Comparison of ENCODE assay signal across 8 mouse cellular contexts in the genomic region with DNA sequence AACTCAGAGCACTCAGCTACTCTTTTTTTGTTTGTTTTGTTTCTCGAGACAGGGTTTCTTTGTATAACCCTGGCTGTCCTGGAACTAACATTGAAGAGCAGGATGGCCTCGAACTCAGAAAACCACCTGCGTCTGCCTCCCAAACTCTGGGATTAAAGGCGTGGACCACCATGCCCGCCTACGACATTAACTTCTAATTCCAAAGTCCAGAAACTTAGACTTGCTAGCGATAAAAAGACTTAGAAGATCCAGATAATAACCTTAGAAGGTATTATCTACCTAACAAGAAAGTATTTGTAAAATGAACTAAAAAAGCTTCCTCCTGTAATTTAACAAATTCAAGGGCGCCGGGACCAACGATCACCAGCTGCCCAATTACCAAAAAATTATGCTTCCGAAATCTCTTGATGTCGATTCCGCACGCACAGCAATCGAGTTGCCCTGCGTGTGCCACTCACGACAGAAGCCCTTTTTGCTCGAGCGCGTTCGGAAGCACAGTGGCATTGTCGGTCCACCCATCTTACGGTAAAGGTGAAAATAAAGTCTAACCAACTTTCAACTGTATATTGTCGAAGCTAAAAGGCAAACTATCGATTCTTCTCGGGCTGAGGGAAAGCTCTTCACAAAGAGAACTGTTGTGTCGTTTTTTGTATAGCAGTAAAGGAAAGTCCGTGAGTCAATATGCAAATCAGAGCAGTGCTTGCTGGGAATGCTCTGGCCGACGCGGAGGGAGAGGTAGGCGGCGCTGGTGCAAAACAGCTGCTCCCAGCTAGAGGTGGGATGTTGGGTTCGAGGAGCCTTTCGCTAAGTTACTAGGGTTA. TPM values are rescaled to one million over a fixed set of nuclear protein-coding genes. Genes with fewer than 3 reads are reported as not detected.
DNase-seq lines count a peak whose midpoint lies in the region; ATAC-seq and TF ChIP-seq lines count a peak whose summit lies in the region.

No protein-coding gene starts in this region.

- peak overlapping the region; percentile 63 for H3K4me3 ChIP-seq in G1E (ENCODE audit: low read depth, low read length)
- H3K4me3 ChIP-seq in forebrain, embryonic 16.5 days (replicated peaks; ENCODE audit: low read length) = peak overlapping the region; percentile 37
- H3K4me3 ChIP-seq in lung, embryonic 15.5 days = peak overlapping the region; percentile 37

- ATAC-seq in G1E (ENCODE audit: extremely low read depth, insufficient number of reproducible peaks, low FRiP score, poor library complexity, severe bottlenecking) = peak; percentile 67
- ATAC-seq in forebrain, embryonic 16.5 days = peak; percentile 68
- ATAC-seq in lung, embryonic 15.5 days (ENCODE audit: borderline replicate concordance, extremely low read depth, low FRiP score, low TSS enrichment) = peak; percentile 77

- TF ChIP-seq CTCF in G1E (IDR thresholded peaks at IDR 0.05; ENCODE audit: low read depth, low read length) = no peak

- H3K4me2 ChIP-seq in forebrain, embryonic 16.5 days (ENCODE audit: low read length) = peak overlapping the region; percentile 64
- H3K4me2 ChIP-seq in lung, embryonic 15.5 days = peak overlapping the region; percentile 72

- peak overlapping the region; percentile 92 for H3K27ac ChIP-seq in forebrain, embryonic 16.5 days (ENCODE audit: low read length)
- H3K27ac ChIP-seq in lung, embryonic 15.5 days = peak overlapping the region; percentile 92

- H3K27me3 ChIP-seq in G1E (ENCODE audit: insufficient read depth, low read length) = no peaks in the 10 kb centered on the region
- no peaks in the 10 kb centered on the region for H3K27me3 ChIP-seq in forebrain, embryonic 16.5 days (replicated peaks; ENCODE audit: control insufficient read depth, insufficient read depth, low read length)
- H3K27me3 ChIP-seq in lung, embryonic 15.5 days = no peaks in the 10 kb centered on the region

- WGBS in forebrain, embryonic 16.5 days = under 1% methylated on average over 35 of the region's 35 CpGs
- under 1% methylated on average over 35 of the region's 35 CpGs for WGBS in lung, embryonic 15.5 days

- peaks cover 8% of the 10 kb centered on the region for H3K36me3 ChIP-seq in G1E (replicated peaks)
- H3K36me3 ChIP-seq in forebrain, embryonic 16.5 days (ENCODE audit: control insufficient read depth, insufficient read depth) = no peaks in the 10 kb centered on the region
- H3K36me3 ChIP-seq in lung, embryonic 15.5 days = no peaks in the 10 kb centered on the region

- H3K4me1 ChIP-seq in G1E (ENCODE audit: insufficient read depth, low read depth, low read length) = peaks cover 43% of the 10 kb centered on the region
- H3K4me1 ChIP-seq in forebrain, embryonic 16.5 days (replicated peaks; ENCODE audit: control insufficient read depth, insufficient read depth, low read length) = peaks cover 16% of the 10 kb centered on the region
- peaks cover 12% of the 10 kb centered on the region for H3K4me1 ChIP-seq in lung, embryonic 15.5 days

- peak overlapping the region; percentile 58 for H3K9ac ChIP-seq in forebrain, embryonic 16.5 days (replicated peaks; ENCODE audit: low read depth, low read length)
- peak overlapping the region; percentile 51 for H3K9ac ChIP-seq in lung, embryonic 15.5 days

- DNase-seq in G1E (ENCODE audit: low spot score) = peak; percentile 72
- DNase-seq in cerebellum, adult 18-20 months = peak; percentile 82
- DNase-seq in heart, postnatal 4 days = peak; percentile 86
- peak; percentile 83 for DNase-seq in layer of hippocampus, adult 8-10 months (ENCODE audit: low spot score in 2 of 2)
- DNase-seq in ovary, adult 18-20 months (ENCODE audit: low spot score) = peak; percentile 79
- peak; percentile 94 for DNase-seq in thymus, postnatal 0 days (ENCODE audit: low spot score)

- H3K9me3 ChIP-seq in G1E (replicated peaks) = no peaks in the 10 kb centered on the region
- H3K9me3 ChIP-seq in forebrain, embryonic 16.5 days (ENCODE audit: control insufficient read depth, low read length) = no peaks in the 10 kb centered on the region
- no peaks in the 10 kb centered on the region for H3K9me3 ChIP-seq in lung, embryonic 15.5 days

RNA-seq across cellular contexts. Expression of gene Taf12, which starts 4.2 kb away (rescaled TPM):
- total RNA-seq in G1E (2014; fragmentation: Nextera tagmentation) = 52.8 and 64.5 TPM in 2 replicates
- 48.7 and 63.3 TPM in 2 replicates for total RNA-seq in G1E (2017)
- 15.9 and 16.8 TPM in 2 replicates for polyA plus RNA-seq in G1E (2012)
- polyA plus RNA-seq in forebrain, embryonic 16.5 days (2015; fragmentation: Nextera tagmentation; extraction: Ambion mirVana) = 43.5 and 43.8 TPM in 2 replicates
- total RNA-seq in heart, postnatal 4 days (2021) = 10 to 100 TPM; 20.2 to 23.8 TPM
- total RNA-seq in layer of hippocampus, adult 8-10 months (2022) = 10 to 100 TPM; 20.6 to 27.9 (median 24.9) TPM
- 46.0 and 48.5 TPM in 2 replicates for polyA plus RNA-seq in lung, embryonic 15.5 days (2015; fragmentation: Nextera tagmentation; extraction: Ambion mirVana)
- polyA plus RNA-seq in thymus, postnatal 0 days (2015; fragmentation: Nextera tagmentation; extraction: Ambion mirVana) = 83.0 and 92.5 TPM in 2 replicates

RNA-seq across cellular contexts. Expression of gene Gmeb1, which starts 8.5 kb away (rescaled TPM):
- total RNA-seq in G1E (2014; fragmentation: Nextera tagmentation) = 16.8 and 25.4 TPM in 2 replicates
- 16.1 and 16.5 TPM in 2 replicates for total RNA-seq in G1E (2017)
- 13.5 and 19.2 TPM in 2 replicates for polyA plus RNA-seq in G1E (2012)
- polyA plus RNA-seq in forebrain, embryonic 16.5 days (2015; fragmentation: Nextera tagmentation; extraction: Ambion mirVana) = 44.3 and 55.3 TPM in 2 replicates
- 10 to 100 TPM; 19.4 to 21.1 TPM for total RNA-seq in heart, postnatal 4 days (2021)
- 10 to 100 TPM; 23.9 to 25.1 (median 24.5) TPM for total RNA-seq in layer of hippocampus, adult 8-10 months (2022)
- polyA plus RNA-seq in lung, embryonic 15.5 days (2015; fragmentation: Nextera tagmentation; extraction: Ambion mirVana) = 35.4 and 38.1 TPM in 2 replicates
- 32.8 and 43.6 TPM in 2 replicates for polyA plus RNA-seq in thymus, postnatal 0 days (2015; fragmentation: Nextera tagmentation; extraction: Ambion mirVana)

RNA-seq across cellular contexts. Expression of gene Rab42, which starts 33.2 kb away (rescaled TPM):
- total RNA-seq in G1E (2014; fragmentation: Nextera tagmentation) = 1.4 TPM in 1 of 2 replicates, not detected in the other
- 0.52 TPM in 1 of 2 replicates, not detected in the other for total RNA-seq in G1E (2017)
- polyA plus RNA-seq in G1E (2012) = 0.95 and 1.0 TPM in 2 replicates
- 0.80 and 1.4 TPM in 2 replicates for polyA plus RNA-seq in forebrain, embryonic 16.5 days (2015; fragmentation: Nextera tagmentation; extraction: Ambion mirVana)
- total RNA-seq in heart, postnatal 4 days (2021) = 1 to 10 TPM; 1.2 to 1.5 TPM
- total RNA-seq in layer of hippocampus, adult 8-10 months (2022) = 1 to 10 TPM; 1.4 to 2.8 (median 1.9) TPM
- polyA plus RNA-seq in lung, embryonic 15.5 days (2015; fragmentation: Nextera tagmentation; extraction: Ambion mirVana) = 1.4 and 2.5 TPM in 2 replicates
- polyA plus RNA-seq in thymus, postnatal 0 days (2015; fragmentation: Nextera tagmentation; extraction: Ambion mirVana) = 10.8 and 11.9 TPM in 2 replicates

RNA-seq across cellular contexts. Expression of gene Ythdf2, which starts 57.8 kb away (rescaled TPM):
- total RNA-seq in G1E (2014; fragmentation: Nextera tagmentation) (70.3 and 81.7 TPM in 2 replicates), G1E (2017) (70.8 and 84.3 TPM in 2 replicates)
- polyA plus RNA-seq in G1E (2012) = 65.2 and 74.7 TPM in 2 replicates
- 154 and 171 TPM in 2 replicates for polyA plus RNA-seq in forebrain, embryonic 16.5 days (2015; fragmentation: Nextera tagmentation; extraction: Ambion mirVana)
- 10 to 100 TPM; 48.2 to 51.9 TPM for total RNA-seq in heart, postnatal 4 days (2021)
- total RNA-seq in layer of hippocampus, adult 8-10 months (2022) = 10 to 100 TPM; 45.4 to 48.3 (median 46.8) TPM
- polyA plus RNA-seq in lung, embryonic 15.5 days (2015; fragmentation: Nextera tagmentation; extraction: Ambion mirVana) = 105 and 109 TPM in 2 replicates
- polyA plus RNA-seq in thymus, postnatal 0 days (2015; fragmentation: Nextera tagmentation; extraction: Ambion mirVana) = 126 TPM in 2 replicates

RNA-seq across cellular contexts. Expression of gene Trnau1ap, which starts 59.4 kb away (rescaled TPM):
- 21.6 and 22.8 TPM in 2 replicates for total RNA-seq in G1E (2014; fragmentation: Nextera tagmentation)
- 40.2 and 49.0 TPM in 2 replicates for total RNA-seq in G1E (2017)
- polyA plus RNA-seq in G1E (2012) = 29.1 and 37.6 TPM in 2 replicates
- 81.9 and 86.4 TPM in 2 replicates for polyA plus RNA-seq in forebrain, embryonic 16.5 days (2015; fragmentation: Nextera tagmentation; extraction: Ambion mirVana)
- 10 to 100 TPM; 33.5 to 39.1 TPM for total RNA-seq in heart, postnatal 4 days (2021)
- total RNA-seq in layer of hippocampus, adult 8-10 months (2022) = 10 to 100 TPM; 21.9 to 27.1 (median 24.0) TPM
- 67.2 and 75.0 TPM in 2 replicates for polyA plus RNA-seq in lung, embryonic 15.5 days (2015; fragmentation: Nextera tagmentation; extraction: Ambion mirVana)
- polyA plus RNA-seq in thymus, postnatal 0 days (2015; fragmentation: Nextera tagmentation; extraction: Ambion mirVana) = 53.2 and 55.1 TPM in 2 replicates

Comparison
In these comparisons a context has a peak if more than half of its experiments do, and no peak if none do; other contexts are left out.
1. Peak in every context shown above with its lines: DNase-seq, ATAC-seq, H3K4me3 ChIP-seq and H3K27ac ChIP-seq.